Mouse (Mus musculus) neural tube, embryonic 10.5 days (tissue): ENCODE measurements at regions not wholly inside any gene's neighbourhood (a gene's known extent, or its start where the extent isn't known, plus 50 kb on each side); places are given as distances from the start of the nearest gene placed in this dataset.
A peak's percentile ranks its signal among the peaks of the same experiment; 100 is the strongest.

Experiments used
- DNase-seq: peaks from one replicate; pipeline ENCODE4 v3.0.0-alpha.2; 2017; ENCODE audit warnings: low spot score; ENCODE audit errors: extremely low spot score

DNA sequence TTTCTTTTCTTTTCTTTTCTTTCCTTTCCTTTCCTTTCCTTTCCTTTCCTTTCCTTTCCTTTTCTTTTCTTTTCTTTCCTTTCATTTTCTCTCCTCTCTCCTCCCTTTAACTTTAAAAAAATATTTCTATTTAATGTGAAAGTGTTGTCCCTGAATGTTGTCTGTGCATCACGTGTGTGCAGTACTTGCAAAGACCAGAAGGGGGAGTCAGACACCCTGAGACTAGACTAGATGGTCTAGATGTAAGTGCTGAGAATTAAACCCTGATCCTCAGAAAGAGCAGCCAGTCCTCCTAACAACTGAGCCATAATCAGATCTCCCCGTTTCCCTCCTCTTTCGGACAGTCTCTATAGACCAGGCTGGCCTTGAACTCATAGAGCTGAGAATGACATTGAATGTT lies 151.7 kb downstream of the Mtx2 start:
- no peak for DNase-seq

- no peak for DNase-seq
These were observed 152.2 kb downstream of the Mtx2 start for GRCm38 (mm10) chr2:74977828-74978227.

- DNase-seq = no peak
These were observed 156.3 kb downstream of the Mtx2 start for GRCm38 (mm10) chr2:74981856-74982255.

GRCm38 (mm10) chr2:74993802-74994201 lies 168.2 kb downstream of the Mtx2 start:
- DNase-seq = no peak

- DNase-seq = no peak
These were observed 169.4 kb downstream of the Mtx2 start for GRCm38 (mm10) chr2:74994998-74995397.

DNA sequence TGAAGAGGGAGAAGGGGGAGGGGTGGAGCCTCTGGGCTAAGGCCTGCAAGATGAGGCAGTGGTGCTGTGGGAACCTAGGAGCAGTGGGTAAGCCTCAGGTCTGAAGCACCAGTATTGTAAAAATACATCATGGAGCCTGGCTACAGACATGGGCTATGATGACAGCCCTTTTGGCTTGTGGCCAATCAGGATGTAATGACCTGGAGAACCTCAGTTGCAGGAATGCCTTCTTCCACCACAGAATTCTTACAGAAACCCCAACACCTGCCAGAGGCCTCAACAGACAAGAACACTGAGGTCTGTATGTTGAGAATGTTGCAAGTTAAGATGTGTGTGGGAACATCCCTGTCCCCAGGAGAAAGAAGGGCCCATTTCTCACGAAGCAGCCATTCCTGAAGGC lies 172.1 kb downstream of the Mtx2 start:
- no peak for DNase-seq

DNA sequence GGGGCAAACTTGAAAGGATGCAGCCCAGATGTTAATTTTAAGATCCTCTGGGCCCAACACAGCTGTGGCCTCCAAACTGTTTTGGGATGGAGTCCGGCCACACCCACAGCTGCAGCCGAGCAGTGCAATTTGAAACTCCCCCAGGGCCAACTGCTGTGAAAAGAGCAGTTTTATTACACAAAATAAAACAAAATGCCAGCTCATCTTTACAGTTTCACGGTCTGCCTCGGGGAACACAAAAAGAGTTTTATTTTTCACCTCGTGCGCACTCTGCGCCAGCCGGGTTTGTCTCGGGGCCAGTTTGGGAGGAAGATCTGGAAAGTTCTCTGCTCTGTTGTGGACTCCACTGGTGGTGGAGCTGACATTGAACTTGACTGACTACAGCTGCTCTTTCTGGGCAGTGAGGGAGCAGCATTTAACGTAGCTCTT lies 174.8 kb downstream of the Mtx2 start:
- DNase-seq = peak; percentile 49

GRCm38 (mm10) chr2:75002562-75002961 lies 177.0 kb downstream of the Mtx2 start:
- DNase-seq = no peak

DNA sequence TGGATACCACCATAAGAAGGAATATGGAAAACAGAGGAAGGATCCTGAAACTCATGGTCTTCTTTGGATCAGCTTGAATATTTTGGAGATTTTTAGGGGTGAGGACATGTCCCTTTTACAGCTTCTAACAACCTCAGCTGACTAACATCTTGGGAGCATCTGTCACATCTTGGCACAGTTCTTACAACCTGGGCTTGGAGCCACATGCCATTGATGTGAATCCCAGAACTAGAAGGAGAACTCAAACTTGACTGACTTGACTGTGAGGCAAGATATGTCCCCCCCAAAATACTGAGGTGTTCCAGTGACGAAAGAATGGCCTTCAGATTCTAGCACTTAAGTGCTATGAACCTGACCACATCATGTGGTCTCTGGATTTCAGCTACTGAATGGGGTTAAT lies 182.5 kb downstream of the Mtx2 start:
- DNase-seq = no peak

DNA sequence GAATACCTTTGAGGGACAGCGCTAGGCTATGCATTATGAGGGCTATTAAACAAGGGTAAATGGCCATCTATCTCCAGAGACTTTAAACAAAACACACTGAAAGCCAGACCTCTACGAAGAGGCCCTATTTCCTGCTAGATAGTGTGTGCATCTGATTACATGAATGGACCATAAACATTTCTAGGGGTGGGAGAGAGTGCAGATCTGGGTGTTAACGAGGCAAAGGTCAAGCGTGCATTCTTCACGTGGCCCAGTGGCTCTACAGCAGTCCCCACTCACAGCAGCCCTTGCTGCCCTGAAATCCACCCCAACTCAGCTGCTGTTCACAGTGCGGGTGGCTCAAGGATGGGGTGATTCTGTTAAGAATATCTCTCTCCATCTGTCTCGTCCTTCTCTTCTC lies 185.0 kb downstream of the Mtx2 start:
- DNase-seq = no peak

DNA sequence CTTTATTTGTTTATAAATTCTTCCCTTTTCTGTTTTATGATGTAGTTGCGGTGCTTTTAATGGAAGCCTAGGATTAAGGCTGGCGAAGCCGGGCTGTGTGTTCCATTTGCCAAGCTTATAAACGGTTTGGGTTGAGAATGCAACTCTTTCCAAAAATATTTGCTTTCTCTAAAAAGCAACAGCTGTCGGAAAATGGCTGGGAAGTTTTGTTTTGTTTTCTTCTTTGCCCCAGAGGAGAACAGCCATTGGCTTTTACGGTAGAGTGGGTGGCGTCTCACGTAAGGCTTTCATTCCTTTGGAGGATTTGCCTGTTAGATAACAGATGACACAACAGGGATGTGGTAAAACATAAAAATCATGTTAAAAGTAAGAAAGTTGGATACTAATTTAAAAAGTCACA lies 186.4 kb downstream of the Mtx2 start:
- no peak for DNase-seq

DNA sequence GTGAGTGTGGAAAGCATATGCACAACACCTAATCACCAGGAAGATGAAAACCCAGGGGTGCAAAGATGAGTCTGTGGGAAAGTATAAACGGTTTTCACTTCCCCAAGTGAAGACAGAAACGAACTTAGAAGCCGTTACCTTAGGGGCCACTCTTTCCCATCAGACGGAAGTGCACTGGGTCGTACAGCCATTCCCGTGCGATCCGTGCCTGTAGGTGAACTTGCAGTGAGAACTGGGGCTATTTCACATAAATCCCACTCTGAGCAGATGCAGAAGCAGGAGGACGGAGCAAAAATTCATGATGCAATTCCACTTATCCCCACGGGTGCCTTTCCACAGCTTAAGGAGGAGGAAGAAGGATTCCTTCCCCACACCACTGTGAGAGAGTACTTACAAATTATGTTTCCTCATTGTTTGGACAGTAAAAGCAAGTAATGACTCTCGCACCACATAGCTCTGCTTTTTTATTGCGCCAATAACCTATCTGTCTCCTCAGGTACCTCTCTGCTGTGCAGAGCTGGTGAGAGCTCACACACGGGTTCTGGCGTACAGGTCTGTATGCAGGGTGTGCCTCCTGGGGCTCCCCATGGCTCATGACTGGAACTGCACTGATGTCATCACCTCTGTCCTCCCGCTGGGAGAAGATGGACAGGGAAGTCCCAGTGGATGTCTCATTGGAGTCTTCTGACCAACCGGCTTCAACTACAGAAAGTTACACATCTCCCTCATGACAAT lies 189.6 kb downstream of the Mtx2 start:
- DNase-seq = no peak

DNA sequence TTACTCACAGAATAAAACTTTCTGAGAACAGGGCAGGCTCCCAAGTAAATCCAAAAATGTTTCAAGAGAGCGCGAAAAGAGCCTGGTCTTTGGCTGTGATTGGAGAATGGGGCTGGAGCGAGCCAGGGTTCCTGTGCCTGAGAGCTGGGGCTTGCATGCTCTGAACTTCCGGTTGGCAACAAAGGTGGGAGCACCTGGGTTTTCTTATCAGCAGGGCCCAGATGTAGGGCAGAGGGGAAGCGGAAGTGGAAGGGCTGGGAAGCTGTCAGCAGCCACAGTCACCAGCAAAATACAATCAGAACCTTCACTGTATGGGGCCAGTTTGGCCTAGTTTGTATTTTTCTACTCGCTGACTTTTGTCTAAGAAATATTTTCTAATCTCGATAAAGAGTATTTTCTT lies 193.9 kb downstream of the Mtx2 start:
- no peak for DNase-seq

DNA sequence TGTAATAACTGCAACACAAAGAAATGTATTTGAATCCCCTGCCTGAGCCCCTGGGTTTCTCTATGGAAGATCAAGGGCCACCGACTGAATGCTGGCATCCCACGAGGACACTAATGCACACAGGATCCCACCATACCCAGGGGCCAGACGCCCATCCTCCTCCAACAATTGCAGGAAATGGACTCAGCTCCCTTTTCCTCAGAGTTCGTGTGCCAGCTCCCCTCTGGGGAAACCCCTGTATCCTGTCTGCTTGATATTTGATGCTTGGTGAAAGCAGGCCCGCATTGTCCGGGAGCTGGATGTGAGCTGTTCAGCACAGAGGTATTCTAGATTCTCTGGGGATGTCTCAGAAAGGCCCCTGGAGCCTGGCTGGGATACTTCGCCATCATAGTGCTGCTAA lies 196.0 kb downstream of the Mtx2 start:
- peak; percentile 30 for DNase-seq

GRCm38 (mm10) chr2:75028151-75028550 lies 202.5 kb downstream of the Mtx2 start:
- DNase-seq = no peak

DNA sequence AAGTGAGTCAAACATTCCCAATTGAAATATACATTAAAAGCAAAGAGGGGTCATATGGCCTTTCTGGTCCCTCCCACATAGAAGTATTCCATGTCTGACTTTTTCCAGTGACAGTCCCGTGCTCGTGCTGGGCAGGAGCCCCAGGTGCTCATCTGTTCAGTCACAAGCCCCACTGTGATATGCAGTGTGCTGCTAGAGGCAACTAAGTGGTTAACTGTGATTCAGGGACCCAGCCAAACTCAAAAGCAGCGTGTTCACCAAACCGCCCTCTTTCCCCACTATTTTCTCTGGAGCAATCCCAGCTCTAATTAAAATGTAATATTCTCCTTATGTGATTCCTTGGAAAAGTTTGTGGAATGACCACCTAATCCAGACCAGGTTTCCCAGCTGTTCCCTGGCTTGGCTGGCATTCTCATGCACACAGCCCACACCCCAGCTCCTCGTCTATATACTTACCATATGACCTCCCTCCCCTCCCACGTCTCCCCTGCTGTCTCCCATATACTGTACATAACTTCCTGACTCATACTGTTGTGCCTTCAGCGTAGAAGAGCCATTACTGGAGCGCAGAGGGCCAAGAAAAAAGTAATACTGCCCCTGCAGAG lies 203.6 kb downstream of the Mtx2 start:
- DNase-seq = peak; percentile 20

DNA sequence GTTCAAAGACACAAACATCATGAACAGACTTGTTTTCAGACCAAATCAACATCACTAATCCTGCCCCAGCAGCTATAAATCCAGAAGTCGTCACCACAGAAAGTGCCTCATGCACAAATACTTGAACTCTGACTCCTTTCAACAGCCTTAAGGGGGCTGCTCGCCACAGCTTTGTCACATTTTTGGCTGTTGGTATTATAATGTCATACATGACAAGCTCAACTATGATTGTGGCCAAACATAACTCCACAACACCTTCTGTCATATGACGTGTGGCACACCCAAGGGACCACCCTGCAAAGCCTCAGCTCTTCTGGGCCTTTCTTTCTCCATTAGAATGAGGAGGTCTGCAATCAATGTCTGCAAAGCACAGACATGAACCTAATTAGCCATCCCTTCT lies 209.1 kb downstream of the Mtx2 start:
- no peak for DNase-seq

DNA sequence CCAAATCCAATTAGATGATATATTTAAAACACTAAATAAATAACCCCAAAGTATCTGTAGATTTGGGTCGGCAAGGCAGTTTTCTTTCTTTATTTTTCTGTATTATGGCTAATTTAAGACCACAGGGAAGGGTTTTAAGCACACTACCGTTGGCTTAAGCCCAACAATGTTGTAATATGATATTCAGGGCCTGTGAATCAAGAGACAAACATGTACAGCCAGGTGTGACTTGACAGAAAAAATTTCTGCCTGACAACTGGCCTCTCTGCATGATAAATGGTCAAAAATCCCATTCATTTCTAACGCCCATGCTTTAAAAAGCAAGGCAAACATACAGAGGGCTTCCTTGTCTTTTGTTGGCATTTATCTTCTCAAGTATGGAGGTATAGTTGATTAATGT lies 213.5 kb downstream of the Mtx2 start:
- no peak for DNase-seq

GRCm38 (mm10) chr2:75046892-75047291 lies 221.3 kb downstream of the Mtx2 start:
- DNase-seq = no peak

DNA sequence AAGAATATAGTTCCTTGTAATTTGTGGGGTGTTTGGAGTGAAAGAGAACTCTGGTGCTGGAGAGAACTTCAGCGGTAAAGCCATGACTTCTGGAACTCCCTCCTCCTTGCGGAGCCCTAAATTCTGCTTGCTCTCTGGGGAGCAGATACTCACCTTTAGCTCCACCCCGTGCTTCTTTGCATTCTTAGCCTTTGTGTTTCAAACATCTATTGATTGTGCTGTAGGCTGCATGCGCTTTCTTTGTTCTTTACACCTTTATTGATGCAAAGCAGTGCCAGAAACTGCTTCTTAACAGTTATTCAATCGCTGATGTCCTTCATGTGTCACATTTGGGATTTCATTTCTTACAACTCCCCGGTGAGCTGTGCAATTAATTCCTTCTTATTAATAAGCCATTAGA lies 222.5 kb downstream of the Mtx2 start:
- DNase-seq = no peak

DNA sequence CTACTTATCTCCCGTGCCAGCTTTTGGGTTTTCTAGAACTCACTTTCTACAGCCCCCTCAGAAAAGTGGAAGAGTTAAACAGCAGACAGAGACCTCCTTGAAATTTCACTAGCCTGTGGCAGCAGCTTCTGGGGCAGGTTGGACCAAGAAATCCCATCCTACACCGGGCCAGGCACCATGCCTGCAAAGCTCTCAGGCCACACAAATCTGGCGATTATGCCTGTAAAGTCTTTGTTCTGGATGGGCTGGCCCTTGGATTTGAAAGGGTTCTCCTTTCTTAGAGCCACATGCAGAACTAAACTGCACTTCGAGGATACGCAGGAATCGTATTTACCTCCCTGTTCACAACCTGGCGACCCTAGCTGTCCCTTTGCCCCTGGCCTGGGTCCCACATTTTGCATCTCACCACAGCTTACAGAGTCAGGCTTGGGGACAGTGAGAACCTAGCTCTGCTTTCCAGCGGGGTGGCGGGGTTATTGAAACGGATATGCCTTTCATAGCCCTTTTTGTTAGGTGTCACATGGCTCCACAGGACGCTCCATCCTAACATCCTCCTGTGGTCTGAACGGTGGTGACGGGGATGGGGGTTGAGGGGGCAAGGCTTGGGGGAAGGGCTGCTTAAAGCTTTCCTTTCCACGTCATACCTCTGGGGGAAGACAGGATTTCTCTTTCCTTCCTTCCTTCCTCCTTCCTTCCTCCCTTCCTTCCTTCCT lies 229.0 kb downstream of the Mtx2 start:
- peak; percentile 67 for DNase-seq

GRCm38 (mm10) chr2:75055187-75055543 lies 229.6 kb downstream of the Mtx2 start:
- peak; percentile 65 for DNase-seq

GRCm38 (mm10) chr2:75061009-75061408 lies 235.4 kb downstream of the Mtx2 start:
- no peak for DNase-seq
